Mouse (Mus musculus): ENCODE data around the gene Hcn2.
A peak's percentile ranks its signal among the peaks of the same experiment; 100 is the strongest.

Gene Hcn2

GRCm38 (mm10) chr10:79777103-79777531, 60.7 kb downstream of the Hcn2 start, which contains the start of gene Fstl3:
TSS of gene Fstl3 (plus strand) at chr10:79777272.
- DNase-seq, result no peak

DNA sequence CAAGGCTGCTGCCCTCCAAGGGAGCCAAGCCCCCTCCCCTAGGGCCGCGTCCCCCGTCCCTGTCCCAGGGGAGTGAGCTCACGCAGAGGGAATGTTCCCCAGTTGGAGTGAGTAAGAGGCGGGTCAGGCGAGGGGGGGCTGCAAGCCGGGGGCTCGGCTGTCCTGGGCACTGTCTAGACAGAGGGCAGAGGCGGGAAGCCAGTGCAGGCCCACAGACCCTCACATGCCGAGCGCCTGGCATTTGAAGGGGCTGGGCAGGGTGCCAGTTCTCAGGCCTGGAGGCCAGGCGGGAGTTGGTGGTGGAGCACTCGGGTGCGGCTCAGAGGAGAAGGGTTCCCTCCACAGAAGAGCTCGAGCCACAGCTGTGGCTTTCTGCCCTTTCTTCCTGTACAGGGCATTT, 61.6 kb downstream of the Hcn2 start:
- peak; percentile 82 to 88 for DNase-seq

GRCm38 (mm10) chr10:79779193-79779592, 62.8 kb downstream of the Hcn2 start:
- DNase-seq, result no peak

- DNase-seq, result peak; percentile 98
Measured at GRCm38 (mm10) chr10:79779784-79780663, 63.6 kb downstream of the Hcn2 start.

- peak; percentile 79 to 80 for DNase-seq
Measured at GRCm38 (mm10) chr10:79780664-79781015, 64.2 kb downstream of the Hcn2 start.

DNA sequence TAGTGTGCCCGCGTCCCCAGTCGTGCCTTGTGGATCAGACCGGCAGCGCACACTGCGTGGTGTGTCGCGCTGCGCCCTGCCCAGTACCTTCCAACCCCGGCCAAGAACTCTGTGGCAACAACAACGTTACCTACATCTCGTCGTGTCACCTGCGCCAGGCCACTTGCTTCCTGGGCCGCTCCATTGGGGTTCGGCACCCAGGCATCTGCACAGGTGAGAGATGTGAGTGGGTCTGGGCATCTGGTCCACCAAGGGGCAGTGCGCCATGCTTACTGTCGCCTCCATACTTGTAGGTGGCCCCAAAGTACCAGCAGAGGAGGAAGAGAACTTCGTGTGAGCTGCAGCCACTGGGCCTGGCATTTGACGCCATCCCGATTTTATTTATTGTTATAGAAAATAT, 64.7 kb downstream of the Hcn2 start:
- DNase-seq, result peak; percentile 38 to 39

DNA sequence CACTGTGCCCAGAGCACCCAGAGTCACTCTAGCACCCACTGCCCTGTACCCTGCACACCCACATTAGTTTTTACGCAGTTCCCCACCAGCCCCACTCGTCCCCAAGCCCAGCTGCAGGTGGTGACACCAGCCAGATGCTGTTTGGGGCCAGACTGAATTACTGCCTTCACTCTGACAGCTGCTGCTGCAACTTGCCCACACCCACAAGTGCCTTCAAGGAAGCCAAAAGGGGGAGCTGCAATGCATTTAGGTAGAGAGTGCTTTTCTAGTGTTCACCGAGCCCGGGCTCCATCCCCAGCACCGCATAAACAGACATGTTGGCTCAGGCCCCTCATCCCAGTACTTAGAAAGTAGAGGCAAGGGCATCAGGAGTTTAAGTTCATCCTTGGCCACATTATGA, 65.5 kb downstream of the Hcn2 start:
- DNase-seq, result no peak

DNA sequence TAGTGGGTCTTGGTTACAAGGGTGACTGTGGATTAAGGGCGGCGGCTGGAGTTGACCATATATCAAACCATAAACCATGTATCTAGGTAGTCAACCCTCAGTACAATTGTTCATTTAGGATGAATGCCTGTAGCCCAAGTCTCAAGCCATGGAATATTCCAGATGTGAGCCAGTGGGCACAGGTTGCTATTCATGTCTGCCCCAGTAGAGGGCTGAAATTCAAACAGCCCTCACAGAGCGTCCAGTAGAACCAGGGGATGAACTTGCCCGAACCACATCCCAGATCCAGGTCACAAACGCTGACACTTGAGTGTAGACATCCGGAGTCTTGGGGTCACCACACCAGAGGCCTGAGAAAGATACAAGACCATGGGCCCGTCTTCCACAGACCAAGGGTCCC, 66.6 kb downstream of the Hcn2 start:
- no peak for DNase-seq

DNA sequence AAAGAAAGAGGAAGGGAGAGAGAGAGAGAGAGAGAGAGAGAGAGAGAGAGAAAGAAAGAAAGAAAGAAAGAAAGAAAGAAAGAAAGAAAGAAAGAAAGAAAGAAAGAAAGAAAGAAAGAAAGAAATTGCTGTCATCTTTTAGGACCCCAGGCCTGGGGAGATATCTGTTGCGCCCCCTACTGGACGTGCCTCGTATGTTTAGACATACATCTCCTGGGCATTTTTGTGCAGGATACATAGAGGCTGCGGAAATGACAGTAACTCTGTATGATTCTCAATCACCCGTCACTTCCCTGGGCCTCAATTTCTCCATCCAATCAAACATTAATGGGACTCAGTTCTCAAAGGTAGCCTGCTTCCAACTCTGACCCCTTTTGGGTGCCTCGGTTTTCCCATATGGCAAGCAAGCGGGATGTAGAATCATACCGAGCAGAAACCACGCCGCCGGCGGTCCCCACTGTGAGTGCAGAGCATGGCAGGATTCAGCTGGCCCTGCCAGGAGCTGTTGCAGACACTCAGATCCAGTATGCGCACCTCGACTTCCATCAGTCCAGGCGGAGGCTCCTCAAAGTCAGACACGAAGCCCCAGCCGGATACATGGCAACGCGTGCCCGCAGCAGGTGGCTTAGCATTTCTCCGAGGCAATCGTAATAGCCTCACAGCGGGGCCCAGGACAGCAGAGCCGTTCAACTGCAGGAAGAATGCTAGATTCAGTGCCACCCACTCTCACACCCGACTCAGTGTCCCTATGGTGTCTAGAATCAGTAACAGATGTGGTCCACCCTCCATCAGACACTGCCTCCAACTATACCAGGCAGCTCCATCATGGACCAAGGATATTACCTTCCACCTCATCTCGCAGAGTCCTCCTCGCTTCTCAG, 67.7 kb downstream of the Hcn2 start:
- DNase-seq, result peak; percentile 72 to 81

Measured in cerebellum, postnatal 10 days (tissue).